Mouse (Mus musculus) heart, embryonic 10.5 days (tissue): ENCODE data around the gene Ccdc80. TPM values are rescaled to one million over a fixed set of nuclear protein-coding genes. Genes with fewer than 3 reads are reported as not detected.

Experiments used
- DNase-seq: peaks from one replicate; pipeline ENCODE4 v3.0.0-alpha.2; 2017; ENCODE audit warnings: low spot score
- H3K27ac ChIP-seq: fragments of 300-500 bp; sonication (generic); 2 replicates; pipeline ENCODE4 v1.5.1; 2016; ENCODE audit warnings: mild to moderate bottlenecking
- H3K27me3 ChIP-seq: fragments of 300-500 bp; sonication (generic); 2 replicates; pipeline ENCODE4 v1.6.1; 2016; ENCODE audit warnings: mild to moderate bottlenecking; ENCODE audit not compliant: poor library complexity, insufficient read depth, severe bottlenecking
- H3K36me3 ChIP-seq: fragments of 300-500 bp; sonication (generic); 2 replicates; pipeline ENCODE4 v1.6.1; 2016; ENCODE audit warnings: mild to moderate bottlenecking, moderate library complexity
- H3K4me1 ChIP-seq: fragments of 300-500 bp; sonication (generic); 2 replicates; pipeline ENCODE4 v1.6.1; 2016; ENCODE audit warnings: mild to moderate bottlenecking
- H3K4me3 ChIP-seq: fragments of 300-500 bp; sonication (generic); 2 replicates; pipeline ENCODE4 v1.5.1; 2016; ENCODE audit warnings: mild to moderate bottlenecking, moderate library complexity
- H3K9me3 ChIP-seq: fragments of 300-500 bp; sonication (generic); 2 replicates; pipeline ENCODE4 v1.6.1; 2016; ENCODE audit warnings: mild to moderate bottlenecking, moderate library complexity
- WGBS: fragments of 180-500 bp; shearing (Covaris S2); methylation state at CpG from one replicate; pipeline ENCODE4 v1.1.7; 2016; 5-methylcytosine and 5-hydroxymethylcytosine counted together
- polyA plus RNA-seq: library from polyadenylated mRNA; unstranded; fragments of >200 nt; fragmentation: Nextera tagmentation; extraction: Ambion mirVana; gene quantifications from 2 replicates; pipeline ENCODE4 v1.2.1, GENCODE M21; 2016

Gene Ccdc80
- polyA plus RNA-seq, 1 experiment from 2014 or later, result 66.7 TPM

DNA sequence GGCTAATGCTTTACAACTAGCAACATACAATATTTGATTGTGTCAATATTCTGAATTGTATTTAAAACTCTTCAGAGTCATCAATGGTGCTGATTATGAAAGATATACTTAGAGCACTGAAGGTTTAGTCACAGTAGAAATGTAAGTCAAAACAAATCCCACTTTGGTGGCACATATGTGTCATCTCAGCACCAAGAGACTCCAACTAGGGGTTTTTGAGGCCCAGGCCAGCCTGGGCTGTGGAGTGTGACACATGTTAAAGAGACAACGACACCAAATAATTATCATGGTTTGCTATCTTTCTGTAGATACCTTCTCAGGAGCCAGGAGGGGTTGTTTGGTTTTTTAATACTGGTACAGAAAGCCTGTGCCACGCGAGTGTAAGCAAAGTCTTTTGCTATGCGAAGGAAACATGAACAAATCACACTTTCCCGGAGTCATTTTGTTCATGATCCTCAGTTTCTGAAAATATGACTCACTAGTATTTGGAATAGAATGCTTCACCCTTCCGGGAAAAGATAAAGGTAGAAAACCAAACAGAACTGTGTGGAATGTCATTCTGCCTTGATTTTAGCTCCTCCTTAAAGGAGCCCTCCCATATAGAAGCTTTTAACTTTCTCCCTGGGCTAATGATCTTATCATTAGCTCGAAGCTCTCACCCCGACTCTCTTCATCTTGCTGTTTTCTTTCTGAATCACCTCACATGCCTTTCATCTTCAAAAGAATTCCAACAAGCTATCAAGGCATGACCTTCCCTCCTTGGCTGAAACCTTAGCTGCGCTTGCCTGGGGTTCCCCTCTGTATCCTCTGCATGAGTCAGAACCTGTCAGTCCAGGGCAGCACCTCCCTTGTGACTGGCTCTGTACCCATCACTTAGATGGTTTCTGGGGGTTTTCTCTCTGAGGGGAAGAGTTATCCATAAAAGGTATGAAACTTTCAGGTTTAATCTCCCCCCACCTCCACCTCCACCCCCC is 31.3 kb downstream of the Ccdc80 start:
- WGBS, result 34% methylated on average over 9 of the region's 9 CpGs
- Histone ChIP-seq H3K36me3 (peaks cover 26% of the 10 kb centered on the region; the same call in 1 of the 2 replicates), H3K27ac (no peak overlapping the region), H3K4me3 (no peak overlapping the region), H3K4me1 (peaks cover 20% of the 10 kb centered on the region), H3K27me3 (no peaks in the 10 kb centered on the region), H3K9me3 (no peaks in the 10 kb centered on the region)
- DNase-seq, result peak; percentile 75

DNA sequence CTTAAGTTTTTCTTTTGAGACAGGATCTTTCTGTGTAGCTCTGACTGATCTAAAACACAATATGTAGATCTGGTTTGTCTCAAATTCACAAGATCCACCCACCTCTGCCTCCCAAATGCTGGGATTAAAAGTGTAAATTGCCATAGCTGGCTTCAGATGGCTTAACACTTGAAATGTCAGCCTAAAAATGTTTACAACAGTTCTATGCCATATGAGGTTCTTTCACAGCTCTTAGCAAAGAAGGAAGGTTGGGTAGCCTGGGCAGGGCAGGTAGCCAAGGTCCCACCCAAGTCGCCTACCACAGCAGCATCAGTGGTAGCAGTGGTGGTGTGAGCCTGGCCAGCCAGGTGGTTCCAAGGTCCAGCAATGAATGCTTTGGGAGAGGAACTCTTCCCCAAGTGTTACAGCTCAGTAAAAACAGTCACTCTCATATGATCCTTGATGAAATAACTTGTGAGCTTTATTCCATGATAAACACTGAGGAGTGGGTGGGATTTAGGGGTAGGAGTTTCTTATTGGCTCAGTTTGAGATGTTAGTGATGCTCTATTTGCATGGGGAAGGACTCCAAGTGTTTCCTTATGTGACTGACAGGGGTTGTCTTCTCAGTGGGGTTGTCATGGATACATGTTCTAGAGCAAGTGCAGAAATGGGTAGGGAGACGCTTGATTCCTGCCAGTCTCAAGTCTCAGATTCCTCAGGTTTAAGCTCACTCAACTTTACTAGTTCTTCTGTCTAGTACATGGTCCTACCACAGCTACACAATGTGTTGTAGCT is 34.9 kb downstream of the Ccdc80 start:
- Histone ChIP-seq H3K27me3 (no peaks in the 10 kb centered on the region), H3K9me3 (no peaks in the 10 kb centered on the region), H3K4me3 (no peak overlapping the region), H3K4me1 (peaks cover 8% of the 10 kb centered on the region; the same call in 1 of the 2 replicates), H3K27ac (no peak overlapping the region), H3K36me3 (peaks cover 21% of the 10 kb centered on the region; the same call in 1 of the 2 replicates)
- no peak for DNase-seq
- 78% methylated on average over 2 of the region's 2 CpGs for WGBS

DNA sequence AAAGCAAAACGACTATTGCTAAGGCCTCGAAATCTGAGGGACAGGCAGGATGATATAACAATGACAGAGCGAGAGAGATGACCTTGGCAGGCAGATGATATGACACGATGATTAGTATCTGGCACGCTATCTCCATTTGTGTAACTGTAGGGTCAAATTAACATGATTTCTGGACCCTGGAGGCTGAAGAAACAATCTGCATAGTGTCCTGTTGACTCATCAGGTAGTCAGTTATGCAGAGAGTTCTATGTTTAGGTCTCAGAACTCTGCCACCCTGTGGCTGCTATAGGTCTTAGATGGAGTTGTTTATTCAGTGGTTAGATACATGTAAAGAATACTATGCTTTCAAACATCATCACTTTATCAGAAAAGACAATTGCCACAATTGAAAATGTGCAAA is 48.5 kb downstream of the Ccdc80 start:
- H3K27ac ChIP-seq, result no peak overlapping the region
- H3K27me3 ChIP-seq, result no peaks in the 10 kb centered on the region
- H3K36me3 ChIP-seq, result peaks cover 65% of the 10 kb centered on the region
- H3K9me3 ChIP-seq, result no peaks in the 10 kb centered on the region
- no peak overlapping the region for H3K4me3 ChIP-seq
- no peak for DNase-seq
- 91% methylated on average over 5 of the region's 5 CpGs for WGBS
- no peaks in the 10 kb centered on the region for H3K4me1 ChIP-seq

DNA sequence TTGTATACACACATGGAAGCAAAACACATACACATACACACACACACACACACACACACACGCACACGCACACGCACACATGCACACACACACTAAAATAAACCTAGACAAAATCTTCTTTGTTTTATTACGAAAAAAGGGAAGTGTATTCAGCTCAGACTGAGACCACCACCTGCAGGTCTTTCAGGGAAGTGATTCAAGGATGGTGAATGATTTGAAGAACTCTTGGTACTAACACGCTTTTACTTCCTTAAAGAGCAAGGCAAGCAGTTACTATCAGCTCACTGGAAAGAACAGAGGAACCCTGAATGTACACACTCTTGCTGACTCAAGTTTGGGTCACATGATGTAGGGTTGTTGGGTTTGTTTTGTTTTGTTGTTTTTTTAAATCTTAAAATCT is 49.4 kb downstream of the Ccdc80 start:
- H3K27me3 ChIP-seq, result no peaks in the 10 kb centered on the region
- no peak for DNase-seq
- H3K9me3 ChIP-seq, result no peaks in the 10 kb centered on the region
- no peaks in the 10 kb centered on the region for H3K4me1 ChIP-seq
- no peak overlapping the region for H3K4me3 ChIP-seq
- no peak overlapping the region for H3K27ac ChIP-seq
- H3K36me3 ChIP-seq, result peaks cover 69% of the 10 kb centered on the region
- WGBS, result 96% methylated on average over 5 of the region's 5 CpGs

DNA sequence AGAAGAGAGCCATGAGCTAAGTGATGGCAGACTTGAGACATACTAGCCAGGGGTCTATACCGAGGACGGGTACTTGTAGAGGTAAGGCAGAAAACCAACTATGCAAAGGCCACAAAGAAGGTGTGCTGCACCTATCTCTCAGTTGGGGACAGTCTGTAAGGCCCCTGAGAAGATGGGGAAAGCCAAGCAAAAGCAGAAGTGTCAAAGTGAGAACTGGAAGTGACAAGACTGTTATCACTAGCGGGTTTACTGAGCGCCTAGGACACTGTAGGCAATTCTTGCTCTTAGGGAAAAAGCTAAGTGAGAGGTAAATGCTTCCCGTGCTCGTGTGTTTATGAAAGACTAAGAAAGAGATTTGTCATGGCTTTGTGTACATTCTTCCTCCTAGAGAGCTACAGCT is 51.9 kb downstream of the Ccdc80 start:
- Histone ChIP-seq H3K27me3 (no peaks in the 10 kb centered on the region), H3K9me3 (no peaks in the 10 kb centered on the region), H3K4me3 (no peak overlapping the region), H3K27ac (no peak overlapping the region), H3K36me3 (peaks cover 65% of the 10 kb centered on the region), H3K4me1 (no peaks in the 10 kb centered on the region)
- WGBS, result 90% methylated on average over 6 of the region's 6 CpGs
- DNase-seq, result no peak

DNA sequence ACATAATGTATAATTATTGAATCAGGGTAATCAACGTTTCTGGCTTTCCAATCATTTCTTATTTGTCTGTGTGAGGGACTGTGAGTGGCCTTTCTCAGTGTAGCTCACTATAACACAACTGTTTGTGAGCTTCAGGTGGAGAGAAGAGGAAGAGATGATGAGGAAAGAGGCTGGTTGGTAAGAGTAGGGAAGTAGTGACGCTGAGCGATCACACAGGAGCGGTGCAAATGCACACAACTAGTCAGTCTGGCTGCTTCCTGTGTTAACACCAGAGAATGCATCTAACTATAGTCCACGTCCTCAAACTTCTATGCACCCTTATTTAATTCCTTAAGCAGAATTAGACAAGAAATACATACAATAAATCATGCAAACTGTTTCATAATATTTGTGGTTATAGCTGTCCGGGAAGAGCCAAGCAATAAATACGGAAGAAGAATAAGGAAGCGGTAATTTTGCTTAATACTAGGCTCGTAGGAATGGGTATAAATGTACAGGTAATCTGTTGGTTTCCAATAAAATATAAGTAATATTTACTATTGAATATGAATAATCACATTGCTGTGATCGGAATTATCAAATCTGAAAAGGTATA is 55.4 kb downstream of the Ccdc80 start:
- H3K27ac ChIP-seq, result no peak overlapping the region
- H3K4me1 ChIP-seq, result no peaks in the 10 kb centered on the region
- no peak overlapping the region for H3K4me3 ChIP-seq
- H3K27me3 ChIP-seq, result no peaks in the 10 kb centered on the region
- no peak for DNase-seq
- H3K36me3 ChIP-seq, result peaks cover 62% of the 10 kb centered on the region
- WGBS, result 93% methylated on average over 10 of the region's 10 CpGs
- H3K9me3 ChIP-seq, result no peaks in the 10 kb centered on the region

DNA sequence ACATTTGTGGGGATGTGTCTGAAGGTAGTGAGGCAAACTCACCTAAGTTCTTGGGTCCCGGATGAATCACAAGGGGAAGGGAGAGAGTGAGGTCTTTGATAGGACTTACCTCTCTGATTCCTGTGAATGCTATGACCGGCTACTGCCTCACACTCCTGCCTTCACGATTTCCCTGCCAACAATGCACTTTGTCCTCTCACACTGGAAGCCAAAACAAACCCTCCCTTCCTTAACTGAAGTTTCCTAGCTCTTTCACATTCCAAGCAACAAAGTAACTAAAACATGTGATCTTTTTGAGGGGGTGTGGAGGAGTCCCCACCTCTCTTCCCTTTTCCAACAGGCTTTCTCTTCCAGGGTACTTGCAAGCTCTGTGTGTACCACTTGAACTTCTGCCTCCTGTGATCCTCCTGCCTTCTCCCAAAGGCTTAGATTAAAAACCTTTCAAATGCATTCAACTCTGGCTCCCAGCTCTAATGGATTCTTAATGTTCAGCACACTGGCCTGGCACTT is 61.6 kb downstream of the Ccdc80 start:
- Histone ChIP-seq H3K27ac (no peak overlapping the region), H3K4me1 (peaks cover 10% of the 10 kb centered on the region), H3K9me3 (no peaks in the 10 kb centered on the region), H3K4me3 (no peak overlapping the region), H3K27me3 (no peaks in the 10 kb centered on the region), H3K36me3 (peaks cover 34% of the 10 kb centered on the region)
- 85% methylated on average over 3 of the region's 3 CpGs for WGBS
- DNase-seq, result no peak

DNA sequence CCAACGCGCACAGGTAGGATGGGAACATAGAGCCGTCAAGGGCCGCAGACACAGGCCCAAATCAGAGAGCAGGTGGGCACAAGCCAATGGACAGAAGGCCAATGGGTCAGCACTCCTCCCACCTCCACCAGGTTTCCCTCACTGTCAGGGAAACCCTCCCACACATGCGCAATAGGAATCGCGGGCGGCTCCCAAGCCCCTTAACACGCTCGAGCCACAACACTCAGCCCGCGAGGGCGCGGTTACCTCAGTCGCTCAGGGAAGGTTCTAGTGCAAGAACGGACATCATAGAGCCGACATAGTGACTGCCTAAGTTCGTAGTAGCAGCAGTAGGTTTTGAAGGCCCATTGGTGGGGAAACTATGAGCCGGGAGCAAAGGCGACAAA is 64.9 kb downstream of the Ccdc80 start:
- DNase-seq, result peak; percentile 93
- no peaks in the 10 kb centered on the region for H3K27me3 ChIP-seq
- WGBS, result under 1% methylated on average over 20 of the region's 20 CpGs
- peak overlapping the region; percentile 92 for H3K27ac ChIP-seq
- H3K4me3 ChIP-seq, result peak overlapping the region; percentile 95
- peaks cover 15% of the 10 kb centered on the region for H3K4me1 ChIP-seq
- peaks cover 13% of the 10 kb centered on the region; the same call in 1 of the 2 replicates for H3K36me3 ChIP-seq
- no peaks in the 10 kb centered on the region for H3K9me3 ChIP-seq

DNA sequence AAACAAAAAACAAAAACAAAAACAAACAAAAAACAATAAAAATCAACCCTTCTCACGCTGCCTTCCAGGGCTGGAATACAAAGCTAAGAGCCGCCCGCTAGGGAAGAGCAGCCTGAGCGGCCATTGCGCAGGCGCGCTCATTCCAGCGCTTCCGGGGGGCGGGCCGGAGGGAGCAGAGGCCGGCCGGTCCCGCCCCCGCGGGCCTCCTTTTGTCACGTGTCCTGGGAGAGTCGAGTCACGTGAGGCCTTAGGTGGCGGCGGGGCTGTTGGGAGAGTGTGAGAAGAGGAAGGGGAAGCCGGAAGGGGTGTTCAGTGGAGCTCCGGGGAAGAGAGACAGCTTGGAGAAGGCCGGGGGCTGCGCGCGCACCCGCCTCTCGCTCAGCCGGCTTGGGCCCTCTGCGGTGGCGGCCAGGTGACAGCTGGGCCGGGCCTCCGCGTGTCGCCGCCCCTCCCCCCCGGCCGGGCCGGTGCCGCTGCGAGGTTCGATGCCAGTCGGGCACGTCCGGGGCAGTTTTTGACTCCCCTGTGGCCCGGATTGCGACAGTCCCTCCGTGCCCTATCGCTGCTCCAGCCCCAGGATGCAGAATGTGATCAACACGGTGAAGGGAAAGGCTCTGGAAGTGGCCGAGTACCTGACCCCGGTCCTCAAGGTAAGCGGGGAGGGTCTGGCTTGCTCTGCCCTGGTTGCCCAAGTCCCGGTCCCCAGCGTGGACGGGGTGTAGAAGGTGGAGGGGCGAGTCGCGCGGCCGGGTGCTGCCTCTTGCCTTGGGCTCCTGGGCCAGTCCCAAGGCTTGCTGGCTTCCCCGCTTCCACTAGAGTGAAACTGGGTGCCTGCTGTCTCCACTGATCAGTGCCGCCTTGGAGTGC is 65.6 kb downstream of the Ccdc80 start, which contains the start of the genes Slc35a5 and Atg3:
Gene Slc35a5 (minus strand): TSS at position 185 of the 867 bp plus-strand sequence.
Gene Atg3 (plus strand): TSS at position 264 of the 867 bp plus-strand sequence.
- H3K36me3 ChIP-seq, result peaks cover 13% of the 10 kb centered on the region; the same call in 1 of the 2 replicates
- H3K27ac ChIP-seq, result peak within 1 kb of the TSS; percentile 92
- DNase-seq, result peak; percentile 98
- peak within 1 kb of the TSS; percentile 95 for H3K4me3 ChIP-seq
- no peaks in the 10 kb centered on the region for H3K27me3 ChIP-seq
- WGBS, result under 1% methylated on average over 62 of the region's 64 CpGs
- no peaks in the 10 kb centered on the region for H3K9me3 ChIP-seq
- peaks cover 15% of the 10 kb centered on the region for H3K4me1 ChIP-seq

DNA sequence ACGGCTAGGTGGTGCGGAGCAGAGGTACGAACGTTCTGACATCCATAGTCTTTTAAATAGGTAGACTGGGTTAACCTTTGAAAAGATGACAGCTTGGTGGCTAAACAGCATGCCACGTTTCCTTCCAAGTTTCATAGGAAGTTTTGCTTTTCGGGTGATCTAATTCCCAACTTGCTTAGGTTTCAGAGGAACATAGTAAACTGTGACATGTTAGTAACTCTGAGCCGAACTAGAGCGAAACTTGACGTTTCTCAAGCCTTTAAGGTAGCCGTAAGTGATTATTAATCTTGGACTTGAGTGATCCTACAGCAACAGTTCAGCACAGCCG is 66.2 kb downstream of the Ccdc80 start:
- 5% methylated on average over 11 of the region's 11 CpGs for WGBS
- no peak for DNase-seq
- no peaks in the 10 kb centered on the region for H3K9me3 ChIP-seq
- peaks cover 15% of the 10 kb centered on the region for H3K4me1 ChIP-seq
- H3K27ac ChIP-seq, result peak overlapping the region; percentile 92
- H3K27me3 ChIP-seq, result no peaks in the 10 kb centered on the region
- peak overlapping the region; percentile 95 for H3K4me3 ChIP-seq
- peaks cover 13% of the 10 kb centered on the region; the same call in 1 of the 2 replicates for H3K36me3 ChIP-seq
